Mouse (Mus musculus): ENCODE data around the gene P2rx7. TPM values are rescaled to one million over a fixed set of nuclear protein-coding genes. Genes with fewer than 3 reads are reported as not detected.

P2rx7 gene
- total RNA-seq (2022): 10 to 100 TPM in 1 of 4 experiments, 1 to 10 TPM in 3; 7.7 to 16.4 (median 8.6) TPM

DNA sequence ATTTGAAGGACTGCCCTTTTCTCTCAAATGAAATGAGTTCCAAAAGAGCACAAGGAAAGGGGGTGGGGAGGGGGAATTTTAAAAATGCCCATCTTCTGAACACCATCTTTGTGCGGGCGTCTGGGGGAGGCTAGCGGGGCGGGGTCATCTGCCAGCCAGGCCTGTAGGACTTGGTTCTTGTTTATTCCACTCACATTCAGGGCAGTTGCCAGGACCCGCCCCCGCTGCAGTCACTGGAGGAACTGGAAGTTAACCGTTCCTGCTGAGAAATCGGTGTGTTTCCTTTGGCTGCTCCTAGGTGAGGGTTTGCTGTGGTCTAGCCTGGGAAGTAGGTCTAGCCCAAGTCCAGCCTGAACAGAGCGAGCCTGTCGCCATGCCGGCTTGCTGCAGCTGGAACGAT is at the start of gene P2rx7:
TSS of gene P2rx7 (plus strand) at position 211 of the 400 bp plus-strand sequence.
- peak in 1 of 2 experiments; percentile 54 for DNase-seq (ENCODE audit: low spot score in 2 of 2)

DNA sequence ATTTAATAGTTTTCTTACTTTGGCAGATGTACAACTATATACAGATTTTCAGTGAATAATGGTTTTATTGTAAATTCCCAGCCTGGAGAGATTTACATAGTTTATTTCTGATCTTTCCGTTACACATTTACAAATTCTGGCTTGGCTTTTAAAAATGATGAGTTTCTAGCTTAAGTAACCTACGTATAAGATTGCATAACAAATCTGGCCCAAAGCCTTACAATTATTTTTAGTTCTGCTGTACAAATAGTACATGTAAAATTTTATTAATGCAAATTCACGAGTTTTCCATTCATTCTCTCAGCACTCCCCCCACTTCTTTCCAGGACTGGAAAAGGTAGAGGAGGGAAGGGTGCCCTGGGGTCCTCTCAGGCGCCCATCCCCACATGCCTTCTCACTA is 48.2 kb upstream of the P2rx7 start:
- DNase-seq (ENCODE audit: low spot score in 2 of 2): no peak

DNA sequence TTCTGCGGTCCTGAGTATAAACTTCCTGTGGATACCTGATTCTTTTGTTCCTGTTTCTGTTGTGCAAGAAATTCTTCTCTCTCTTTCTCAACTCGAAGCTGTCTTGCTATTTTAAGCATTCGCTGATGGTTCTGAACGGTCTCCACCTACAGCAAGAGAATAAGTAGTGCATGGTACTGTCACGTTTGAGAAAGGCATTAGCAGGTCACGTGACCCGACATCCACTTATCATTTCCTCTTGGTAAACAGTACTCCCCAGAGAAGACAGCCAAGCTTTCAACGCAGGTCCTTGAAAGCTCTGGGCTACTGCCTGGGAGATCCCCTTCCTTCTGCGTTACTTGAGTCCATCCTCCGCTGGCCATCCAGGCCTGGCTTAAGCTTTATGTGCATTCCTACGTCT is 41.5 kb upstream of the P2rx7 start:
- DNase-seq (ENCODE audit: low spot score in 2 of 2): no peak

DNA sequence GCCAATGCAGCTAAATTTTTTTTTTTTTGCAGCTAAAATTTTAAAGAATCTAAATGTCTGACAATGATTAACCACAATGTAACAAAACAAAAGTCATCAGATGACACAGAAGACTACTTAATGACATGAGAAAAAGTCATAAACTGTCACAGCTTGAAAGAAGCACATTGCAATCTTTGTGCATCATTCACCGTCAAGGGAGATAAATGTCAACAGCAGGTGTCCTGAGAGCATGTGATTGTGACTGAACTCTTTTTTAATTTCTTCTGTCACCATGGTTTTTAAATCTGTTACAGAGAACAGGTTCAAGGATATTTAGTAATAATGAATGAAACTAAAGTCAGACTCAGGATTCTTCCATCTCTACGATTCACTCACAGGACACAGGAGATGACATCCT is 38.8 kb upstream of the P2rx7 start:
- no peak for DNase-seq (ENCODE audit: low spot score in 2 of 2)

DNA sequence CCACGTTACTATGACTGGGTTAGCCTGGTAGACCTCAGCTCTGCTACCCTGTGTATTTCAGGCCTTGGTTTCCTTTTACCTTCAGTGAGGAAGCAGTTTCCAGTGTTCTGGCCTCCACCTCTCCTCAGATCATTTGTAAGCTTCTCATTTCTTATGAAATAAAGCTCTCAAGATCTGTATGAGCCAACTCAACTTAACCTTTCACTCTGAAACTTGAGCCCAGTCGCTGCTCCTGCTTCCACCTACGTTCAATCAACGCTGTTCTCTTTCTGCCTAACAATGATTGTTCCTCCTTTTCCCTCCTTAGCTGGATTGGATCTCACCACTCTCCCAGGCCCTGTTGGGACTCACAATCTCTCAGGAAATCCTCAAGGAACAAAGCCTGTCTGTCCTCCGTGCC is 32.1 kb upstream of the P2rx7 start:
- DNase-seq (ENCODE audit: low spot score in 2 of 2): no peak

DNA sequence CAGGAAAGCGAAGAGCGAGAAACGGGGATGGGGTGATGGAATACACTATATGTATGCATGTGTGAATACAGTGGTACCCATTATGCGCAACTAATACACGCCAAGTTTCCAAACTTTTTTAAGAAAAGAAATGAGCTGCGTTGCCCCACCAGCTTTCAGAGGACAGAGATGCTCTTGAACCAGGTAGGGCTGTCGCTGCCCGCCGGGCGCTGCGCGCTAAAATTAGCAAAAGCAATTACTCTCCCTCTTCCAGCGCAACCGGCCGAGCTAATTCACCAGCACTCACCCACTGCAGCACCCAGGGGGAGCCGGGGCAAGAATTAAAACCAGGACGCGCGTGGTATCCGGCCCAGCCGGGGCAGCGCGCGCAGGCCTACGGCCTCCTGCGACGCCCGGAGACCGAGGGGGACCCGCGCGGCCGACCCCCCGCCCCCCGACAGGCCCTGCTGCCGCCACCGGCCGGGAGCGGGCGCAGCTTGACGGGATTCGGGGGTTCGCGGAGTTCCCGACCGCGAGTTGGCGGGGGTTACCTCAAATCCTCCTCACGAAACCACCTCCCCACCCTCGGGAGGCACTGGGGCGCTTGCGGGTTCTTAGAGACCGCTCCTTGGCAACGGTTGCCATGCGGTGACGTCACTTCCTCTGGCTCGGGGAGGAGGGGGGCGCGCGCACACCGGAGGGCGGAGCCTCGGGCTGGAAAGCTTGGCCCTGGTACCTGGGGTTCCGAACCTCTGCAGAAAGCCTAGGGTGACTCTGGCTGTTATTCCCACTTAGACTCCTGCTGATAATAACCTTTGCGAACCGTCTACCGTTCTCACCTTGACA is 29.6 kb upstream of the P2rx7 start, which contains the start of gene Ift81:
TSS of gene Ift81 (minus strand) at position 611 of the 825 bp plus-strand sequence.
- peak; percentile 86 to 92 for DNase-seq (ENCODE audit: low spot score in 2 of 2)

DNA sequence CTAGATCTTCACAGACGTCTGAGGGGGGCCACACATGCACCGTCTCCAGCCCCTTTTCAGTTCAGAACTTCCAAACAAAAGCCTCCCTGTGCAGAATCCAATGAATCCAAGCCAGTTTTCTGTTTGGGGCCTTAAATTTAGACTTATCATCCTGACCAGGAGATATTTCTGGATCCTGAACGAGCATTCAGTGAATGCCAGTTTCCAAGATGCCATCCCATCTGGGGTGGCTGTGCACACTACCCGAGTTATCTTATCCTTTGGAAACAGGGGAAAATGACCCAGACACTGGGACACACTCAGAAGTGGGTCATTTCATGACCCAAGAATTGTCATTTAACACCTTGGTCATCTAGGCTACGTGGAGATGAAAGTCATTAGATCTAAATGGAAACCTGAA is 26.0 kb upstream of the P2rx7 start:
- DNase-seq (ENCODE audit: low spot score in 2 of 2): no peak

DNA sequence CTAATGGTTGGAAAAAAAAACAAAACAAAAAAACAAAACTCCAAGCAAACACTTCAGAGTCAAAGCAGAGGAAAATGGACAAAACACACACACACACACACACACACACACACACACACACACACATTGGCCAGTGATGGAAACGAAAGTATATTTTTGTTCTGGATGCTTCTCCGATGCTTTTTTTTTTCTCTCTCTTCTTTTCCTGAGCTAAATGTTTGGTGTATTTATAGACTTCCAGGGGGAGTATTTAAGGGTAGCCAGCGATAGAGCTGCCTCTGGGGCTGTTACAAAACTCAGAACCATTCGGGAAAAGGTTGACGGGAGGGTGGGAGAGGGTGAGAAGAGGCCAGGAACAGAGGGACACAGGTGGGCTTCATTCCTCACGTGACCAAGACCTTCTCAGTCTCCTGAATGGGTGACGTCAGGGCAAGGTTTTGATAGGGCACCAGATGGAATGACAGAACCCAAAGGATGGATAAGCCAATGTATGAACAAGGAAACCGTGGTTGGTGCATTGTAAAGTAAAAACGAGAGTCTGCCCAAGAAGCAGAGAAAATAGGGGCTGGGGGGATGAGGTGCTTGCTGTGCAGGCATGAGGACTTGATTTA is 23.9 kb upstream of the P2rx7 start:
- DNase-seq (ENCODE audit: low spot score in 2 of 2): no peak

DNA sequence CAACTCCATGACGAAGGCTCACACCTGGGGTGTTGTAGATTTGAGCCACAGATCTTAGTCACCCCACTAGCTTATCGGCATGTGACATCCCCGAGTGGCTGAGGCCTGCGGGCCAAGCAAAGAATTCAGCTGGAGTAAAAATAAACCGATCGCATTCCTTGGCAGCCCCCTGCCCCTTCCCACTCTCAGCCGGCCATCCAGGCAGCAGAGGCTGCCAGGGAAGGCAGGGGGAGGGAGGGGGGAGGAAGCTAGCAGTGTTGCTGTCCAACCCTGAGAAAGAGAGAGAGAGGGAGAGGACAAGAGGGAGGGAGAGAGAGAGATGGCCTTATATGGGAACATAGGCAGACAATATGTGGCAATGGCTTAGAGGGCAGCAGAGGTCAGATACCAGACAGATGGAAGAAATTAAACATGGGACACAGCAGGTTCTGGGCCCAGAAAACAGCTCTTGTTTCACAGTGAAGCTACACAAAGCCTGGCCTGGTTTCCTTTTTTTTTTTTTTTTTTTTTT is 22.3 kb upstream of the P2rx7 start:
- DNase-seq (ENCODE audit: low spot score in 2 of 2): no peak

DNA sequence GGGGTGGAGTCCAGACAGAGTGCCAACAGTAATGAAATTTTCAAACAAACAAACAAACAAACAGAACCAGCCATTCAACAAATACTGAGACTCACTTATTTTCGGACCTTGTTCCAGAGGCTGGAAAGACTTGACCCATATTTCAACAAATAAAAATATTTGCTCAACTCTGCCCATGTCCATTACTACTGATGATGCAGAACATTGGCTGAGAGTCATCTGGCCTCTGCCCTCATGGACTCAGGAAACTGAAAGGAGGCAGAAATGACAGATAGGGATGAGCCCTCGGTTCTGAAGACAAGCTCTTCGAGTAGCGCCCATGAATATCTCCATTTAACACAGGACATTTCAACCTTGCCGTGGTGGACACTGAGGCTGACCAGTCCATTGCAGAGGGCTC is 21.2 kb upstream of the P2rx7 start:
- DNase-seq (ENCODE audit: low spot score in 2 of 2): no peak

DNA sequence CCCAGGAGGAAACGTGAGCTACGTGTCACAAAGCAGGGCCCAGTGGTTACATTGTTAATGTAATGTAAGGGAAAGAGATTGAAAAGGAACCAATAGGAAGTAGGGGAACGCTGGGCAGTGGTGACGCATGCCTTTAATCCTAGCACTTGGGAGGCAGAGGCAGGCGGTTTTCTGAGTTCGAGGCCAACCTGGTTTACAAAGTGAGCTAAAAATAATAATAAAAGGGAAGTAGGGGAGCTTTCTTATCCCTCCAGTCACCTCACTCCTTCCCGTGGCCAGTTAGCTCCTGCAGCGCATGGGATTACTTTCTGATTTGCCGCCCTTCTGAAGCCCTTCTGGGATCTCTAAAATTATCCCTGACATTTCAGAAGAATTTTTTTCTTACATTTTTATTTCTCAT is 19.9 kb upstream of the P2rx7 start:
- no peak for DNase-seq (ENCODE audit: low spot score in 2 of 2)

DNA sequence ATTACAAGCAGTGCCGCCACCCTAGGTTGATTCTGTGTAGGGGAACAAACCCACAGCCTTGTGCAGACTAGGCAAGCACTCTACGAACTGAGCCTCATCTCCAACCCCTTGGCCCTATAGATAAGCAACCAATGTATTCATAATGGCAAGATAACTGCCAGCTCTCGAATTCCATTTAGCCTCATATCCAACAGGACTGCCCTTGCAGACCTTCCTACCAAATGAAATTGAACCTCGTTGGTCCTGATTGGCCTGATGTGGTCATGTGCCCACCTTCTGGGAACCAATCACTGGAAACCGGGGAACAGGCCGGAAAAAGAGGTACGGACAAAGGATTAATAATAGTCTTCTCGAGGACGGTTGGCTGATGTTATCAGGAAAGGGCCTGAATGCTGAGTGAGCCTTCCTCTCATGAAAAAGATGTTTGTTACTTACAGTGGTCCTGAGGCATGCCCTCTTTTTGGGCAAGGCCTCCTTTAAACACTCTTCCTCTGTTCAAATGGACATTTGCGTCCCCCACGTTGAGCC is 18.7 kb upstream of the P2rx7 start:
- DNase-seq (ENCODE audit: low spot score in 2 of 2): no peak

DNA sequence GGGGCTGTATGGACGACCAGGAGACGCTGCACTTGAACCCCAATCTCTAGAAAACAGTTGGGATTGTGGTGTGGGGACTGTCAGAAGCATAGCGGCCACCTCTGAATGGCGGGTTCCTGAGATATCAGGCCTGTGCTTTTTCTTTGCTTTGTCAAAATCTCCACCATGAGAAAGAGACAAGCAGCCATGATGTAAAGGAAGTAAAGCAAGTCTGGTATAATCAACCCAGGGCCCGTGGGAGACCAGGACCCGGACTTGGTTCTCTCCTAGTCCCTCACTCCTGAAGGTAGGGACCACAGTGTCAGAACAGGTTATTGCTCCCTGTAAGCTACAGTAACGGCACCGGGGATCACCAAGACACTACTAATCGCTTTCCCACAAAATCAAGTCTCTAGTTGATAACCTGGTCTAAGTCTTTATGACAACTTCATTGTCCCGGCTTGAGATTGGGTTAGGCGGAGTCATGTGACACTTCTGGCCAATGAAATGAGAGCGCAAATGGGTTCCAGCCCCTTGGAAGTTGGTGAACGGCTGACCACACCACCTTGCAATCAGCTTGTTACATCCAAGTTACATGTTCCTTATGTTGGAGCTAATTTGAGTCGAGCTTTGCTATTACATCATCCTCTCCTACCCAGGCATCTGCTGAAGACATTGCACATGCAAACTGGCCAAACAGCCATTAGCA is 18.0 kb upstream of the P2rx7 start:
- DNase-seq (ENCODE audit: low spot score in 2 of 2): no peak

DNA sequence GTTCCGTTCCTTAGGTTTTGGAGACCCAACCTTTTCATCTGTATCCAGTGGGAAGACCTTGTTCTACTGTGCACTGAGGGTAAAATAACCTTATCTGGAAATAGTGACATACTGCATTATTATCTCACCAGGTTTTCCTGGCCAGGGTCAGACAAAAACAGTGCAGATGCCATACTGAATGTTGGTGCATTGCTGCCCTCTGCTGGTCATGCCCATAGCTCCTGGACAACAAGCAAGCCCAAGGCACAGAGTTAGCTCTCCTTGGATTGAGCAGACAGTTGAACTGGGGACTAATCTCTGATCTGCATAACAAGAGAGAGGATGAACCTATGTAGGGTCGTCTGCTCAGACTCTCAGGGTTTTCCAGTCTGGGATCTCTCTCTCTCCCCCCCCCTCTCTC is 16.5 kb upstream of the P2rx7 start:
- peak; percentile 60 to 76 for DNase-seq (ENCODE audit: low spot score in 2 of 2)

DNA sequence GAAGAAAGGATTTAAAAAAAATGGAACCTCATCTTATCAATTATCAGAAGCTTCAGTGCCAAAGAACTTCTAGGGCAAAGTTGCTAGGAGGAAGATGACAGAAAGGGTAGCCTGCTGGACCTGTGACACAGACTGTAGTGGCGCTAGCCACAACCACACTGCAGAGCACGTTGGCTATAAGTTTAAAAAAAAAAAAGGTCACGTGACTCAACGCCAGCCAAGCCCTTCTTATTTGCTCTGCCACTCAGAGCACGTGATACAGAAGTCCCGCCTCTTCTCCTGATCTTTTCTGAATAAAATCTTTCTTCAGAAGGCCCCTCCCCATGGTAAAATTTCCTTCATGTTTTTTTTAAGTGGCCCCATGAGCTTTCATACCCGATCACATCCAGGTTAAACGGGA is 8.5 kb upstream of the P2rx7 start:
- no peak for DNase-seq (ENCODE audit: low spot score in 2 of 2)

DNA sequence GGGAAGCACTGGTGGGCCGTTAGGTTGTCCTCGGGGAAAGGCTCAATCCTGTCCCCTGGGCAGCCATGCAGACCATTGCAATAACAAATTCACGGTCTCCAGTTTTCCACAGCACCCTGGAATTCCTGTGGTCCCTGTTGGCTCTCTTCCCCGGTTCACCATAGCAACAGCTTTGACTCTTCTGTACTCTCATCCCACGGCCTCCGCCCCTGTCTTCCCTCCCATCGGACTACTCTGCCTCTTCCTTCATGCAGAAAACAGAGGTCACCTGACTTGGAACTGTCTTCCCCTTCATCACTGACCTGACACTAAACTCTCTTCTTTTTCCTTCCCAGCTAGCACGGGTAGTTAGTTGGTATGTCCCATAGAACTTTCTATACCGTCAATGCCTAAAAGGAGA is 7.4 kb upstream of the P2rx7 start:
- no peak for DNase-seq (ENCODE audit: low spot score in 2 of 2)

DNA sequence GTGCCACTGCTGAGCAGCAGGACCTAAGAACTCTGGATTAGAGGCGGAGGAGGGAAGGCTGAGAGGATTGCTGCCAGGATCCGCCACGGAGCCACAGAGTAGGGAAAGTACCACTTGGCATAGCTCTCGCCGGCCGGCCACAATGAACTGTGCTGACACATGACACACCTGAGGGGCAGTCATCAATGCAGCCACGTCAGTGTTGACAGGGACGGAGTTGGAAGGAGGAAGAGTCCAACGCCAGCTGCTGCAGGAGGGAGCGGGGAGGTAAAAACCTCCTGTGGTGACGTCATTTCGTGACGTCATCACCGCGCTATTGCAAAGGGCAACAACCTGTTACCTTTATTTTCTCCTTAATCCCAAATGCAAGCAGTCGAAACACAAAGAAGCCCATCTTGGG is 6.8 kb upstream of the P2rx7 start:
- DNase-seq (ENCODE audit: low spot score in 2 of 2): no peak

DNA sequence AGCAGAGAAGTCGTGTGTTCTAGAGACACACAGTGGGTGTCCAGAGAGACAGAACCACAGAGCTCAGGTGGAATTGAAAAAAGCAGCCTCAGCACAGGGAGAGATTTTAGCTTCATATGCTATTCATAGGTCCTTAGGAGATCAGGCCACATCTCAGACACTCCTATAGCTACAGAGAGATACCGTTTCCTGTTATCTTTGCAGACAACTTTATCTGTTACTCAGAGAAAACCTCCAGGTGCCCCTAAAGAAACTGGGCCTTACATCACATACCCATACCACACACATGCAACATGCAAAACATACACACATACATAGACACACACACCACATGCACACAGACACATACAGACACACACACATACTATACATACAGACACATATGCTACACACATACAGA is 5.4 kb upstream of the P2rx7 start:
- no peak for DNase-seq (ENCODE audit: low spot score in 2 of 2)

DNA sequence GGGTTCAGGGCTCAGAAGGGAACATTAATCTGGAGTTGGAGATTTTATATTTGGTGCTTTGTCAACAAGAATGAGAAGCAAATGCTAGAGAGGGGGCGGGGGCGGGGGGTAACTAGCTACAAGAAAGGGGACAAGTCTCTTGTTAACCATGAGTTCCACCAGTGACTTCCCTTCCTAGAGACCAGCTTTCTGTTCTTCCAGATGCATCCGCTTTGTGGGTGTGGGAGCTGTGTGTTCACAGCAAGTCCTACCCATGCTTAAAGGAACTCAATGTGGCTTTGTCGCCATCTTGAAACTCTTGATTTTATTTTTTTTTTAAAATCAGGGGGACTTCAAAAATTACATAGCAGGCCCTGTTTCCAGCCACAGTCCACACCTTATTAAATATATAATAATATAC is 4.2 kb upstream of the P2rx7 start:
- DNase-seq (ENCODE audit: low spot score in 2 of 2): no peak

DNA sequence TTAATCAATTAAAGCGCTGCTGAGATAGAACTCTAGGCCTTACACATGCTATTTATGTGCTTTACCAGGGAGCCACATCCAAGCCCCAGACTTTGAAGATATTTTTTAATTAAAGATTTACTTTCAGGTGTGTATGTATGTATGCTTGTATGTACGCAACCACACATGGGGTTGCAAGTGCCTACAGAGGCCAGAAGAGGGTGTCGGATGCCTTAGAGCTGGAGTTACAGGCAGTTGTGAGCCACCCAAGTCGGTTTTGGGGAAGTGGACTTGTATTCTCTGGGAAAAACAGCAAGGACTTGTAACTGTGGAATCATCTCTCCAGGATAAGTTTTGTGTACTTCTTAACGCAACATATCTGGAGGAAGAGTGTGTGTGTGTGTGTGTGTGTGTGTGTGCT is 3.7 kb upstream of the P2rx7 start:
- no peak for DNase-seq (ENCODE audit: low spot score in 2 of 2)

DNA sequence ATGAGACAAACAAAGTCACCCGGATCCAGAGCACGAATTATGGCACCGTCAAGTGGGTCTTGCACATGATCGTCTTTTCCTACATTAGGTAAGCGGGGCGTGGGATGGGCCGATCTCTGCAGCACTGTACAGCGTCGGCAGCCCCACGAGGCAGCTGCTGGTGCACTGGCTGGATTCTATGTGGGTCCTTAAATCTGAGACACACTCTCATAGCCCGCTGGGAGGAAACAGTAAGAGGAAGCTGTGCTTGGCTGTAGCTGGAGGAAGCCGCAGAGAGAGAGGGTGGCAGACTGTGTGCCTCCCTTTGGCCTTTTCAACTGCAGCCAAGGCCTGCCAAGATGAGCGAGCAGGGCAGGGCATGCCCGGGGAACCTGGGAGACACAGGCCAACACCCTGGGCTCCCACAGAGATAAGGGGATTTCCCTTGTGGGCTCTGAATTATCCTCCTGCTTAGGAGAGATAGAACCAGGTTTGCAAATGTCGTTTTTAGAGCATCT is 448 bp downstream of the P2rx7 start:
- no peak for DNase-seq (ENCODE audit: low spot score in 2 of 2)

DNA sequence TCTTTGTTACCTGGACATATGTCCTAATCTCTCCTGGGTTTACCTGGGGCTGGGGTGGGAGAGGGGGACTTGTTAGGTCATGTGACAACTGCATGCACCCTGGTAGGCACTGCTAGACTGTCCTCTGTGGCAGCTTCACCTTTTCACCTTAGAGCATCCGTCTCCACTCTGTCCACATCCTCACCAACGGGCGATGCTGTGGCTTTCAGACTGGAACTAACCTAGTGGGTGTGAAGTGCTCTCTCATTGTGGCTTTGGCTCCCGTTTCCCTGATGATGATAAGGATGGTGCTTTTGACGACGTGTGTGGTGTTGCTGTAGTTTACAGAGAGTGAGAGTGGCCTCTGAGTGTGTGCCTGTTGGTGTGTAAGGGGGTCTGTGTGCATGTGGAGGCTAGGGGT is 1.6 kb downstream of the P2rx7 start:
- DNase-seq (ENCODE audit: low spot score in 2 of 2): no peak
